Mouse (Mus musculus) bone marrow, adult 2 months (tissue): ENCODE measurements around the gene Nid2.

Source experiments
- CTCF ChIP-seq: fragments of 200-500 bp; IDR thresholded peaks from 2 replicates; pipeline ENCODE4 v1.5.1; 2011; ENCODE audit warnings: low read length, control low read depth; ENCODE audit not compliant: control insufficient read depth, insufficient read depth
- POLR2A ChIP-seq: fragments of 200-500 bp; IDR thresholded peaks from 2 replicates; pipeline ENCODE4 v1.6.1; 2011; ENCODE audit warnings: low read depth, mild to moderate bottlenecking, control low read depth, low read length, borderline replicate concordance; ENCODE audit not compliant: control insufficient read depth

- TF ChIP-seq CTCF = no peak
- TF ChIP-seq POLR2A = no peak
Measured at GRCm38 (mm10) chr14:19768648-19769047, 17.6 kb downstream of the Nid2 start.
